Mouse (Mus musculus) forebrain, embryonic 16.5 days (tissue): ENCODE measurements around the gene Pitpnm2. TPM values are rescaled to one million over a fixed set of nuclear protein-coding genes. Genes with fewer than 3 reads are reported as not detected.
A peak's percentile ranks its signal among the peaks of the same experiment; 100 is the strongest.

ENCODE experiments used
- ATAC-seq: fragments of 200-750 bp; cut with Nextera tagmentation; 2 replicates; pipeline ENCODE4 v1.8.0; 2017; ENCODE audit warnings: mild to moderate bottlenecking, moderate library complexity
- H3K27ac ChIP-seq: fragments of 300-500 bp; sonication (generic); 2 replicates; pipeline ENCODE4 v1.5.1; 2014; ENCODE audit warnings: low read length, control low read depth
- H3K27me3 ChIP-seq: fragments of 300-500 bp; sonication (generic); replicated peaks from 2 replicates; pipeline ENCODE4 v1.6.1; 2014; ENCODE audit warnings: low read length; ENCODE audit not compliant: control insufficient read depth, insufficient read depth
- H3K36me3 ChIP-seq: fragments of 300-500 bp; sonication (generic); 2 replicates; pipeline ENCODE4 v1.6.1; 2014; ENCODE audit not compliant: control insufficient read depth, insufficient read depth
- H3K4me1 ChIP-seq: fragments of 300-500 bp; sonication (generic); replicated peaks from 2 replicates; pipeline ENCODE4 v1.6.1; 2014; ENCODE audit warnings: low read length; ENCODE audit not compliant: control insufficient read depth, insufficient read depth
- H3K4me2 ChIP-seq: fragments of 300-500 bp; sonication (generic); 2 replicates; pipeline ENCODE4 v1.6.1; 2014; ENCODE audit warnings: mild to moderate bottlenecking, low read length, control low read depth
- H3K4me3 ChIP-seq: fragments of 300-500 bp; sonication (generic); replicated peaks from 2 replicates; pipeline ENCODE4 v1.5.1; 2014; ENCODE audit warnings: mild to moderate bottlenecking, low read length, control low read depth
- H3K9ac ChIP-seq: fragments of 300-500 bp; sonication (generic); replicated peaks from 2 replicates; pipeline ENCODE4 v1.6.1; 2014; ENCODE audit warnings: low read depth, low read length, control low read depth
- H3K9me3 ChIP-seq: fragments of 300-500 bp; sonication (generic); 2 replicates; pipeline ENCODE4 v1.6.1; 2016; ENCODE audit warnings: low read length; ENCODE audit not compliant: control insufficient read depth
- WGBS: fragments of 180-500 bp; shearing (Covaris S2); extraction: QIAGEN DNeasy Blood & Tissue Kit; methylation state at CpG from one replicate; pipeline ENCODE4 v1.1.7; 2014; 5-methylcytosine and 5-hydroxymethylcytosine counted together
- polyA plus RNA-seq: library from polyadenylated mRNA; unstranded; fragments of >200 nt; fragmentation: Nextera tagmentation; extraction: Ambion mirVana; gene quantifications from 2 replicates; pipeline ENCODE4 v1.2.1, GENCODE M21; 2015

Gene Pitpnm2
- polyA plus RNA-seq, 1 experiment from 2014 or later: 14.4 TPM

- Histone ChIP-seq H3K9ac (no peak overlapping the region), H3K4me1 (peaks cover 20% of the 10 kb centered on the region), H3K9me3 (no peaks in the 10 kb centered on the region), H3K27ac (no peak overlapping the region), H3K4me3 (no peak overlapping the region), H3K36me3 (peaks cover 23% of the 10 kb centered on the region), H3K4me2 (no peak overlapping the region), H3K27me3 (no peaks in the 10 kb centered on the region)
- no peak for ATAC-seq
- 88% methylated on average over 5 of the region's 5 CpGs for WGBS
Observed at GRCm38 (mm10) chr5:124119204-124119603, 130.4 kb downstream of the Pitpnm2 start.

GRCm38 (mm10) chr5:124115990-124116845 lies 133.3 kb downstream of the Pitpnm2 start, which contains the start of gene Arl6ip4:
TSS of gene Arl6ip4 (plus strand) at chr5:124116089.
- peaks cover 33% of the 10 kb centered on the region for H3K4me1 ChIP-seq
- H3K27me3 ChIP-seq: no peaks in the 10 kb centered on the region
- peak; percentile 12; the same call in 1 of the 2 replicates for ATAC-seq
- H3K9ac ChIP-seq: peak within 1 kb of the TSS; percentile 85
- H3K36me3 ChIP-seq: peaks cover 17% of the 10 kb centered on the region
- peak within 1 kb of the TSS; percentile 98 for H3K4me3 ChIP-seq
- peak within 1 kb of the TSS; percentile 78 for H3K27ac ChIP-seq
- no peaks in the 10 kb centered on the region for H3K9me3 ChIP-seq
- H3K4me2 ChIP-seq: peak within 1 kb of the TSS; percentile 77
- WGBS: 2% methylated on average over 64 of the region's 64 CpGs

- peaks cover 11% of the 10 kb centered on the region for H3K36me3 ChIP-seq
- H3K9ac ChIP-seq: peak overlapping the region; percentile 85
- peaks cover 36% of the 10 kb centered on the region for H3K4me1 ChIP-seq
- H3K9me3 ChIP-seq: no peaks in the 10 kb centered on the region
- ATAC-seq: no peak
- peak overlapping the region; percentile 78 for H3K27ac ChIP-seq
- H3K27me3 ChIP-seq: no peaks in the 10 kb centered on the region
- peak overlapping the region; percentile 77 for H3K4me2 ChIP-seq
- 23% methylated on average over 7 of the region's 7 CpGs for WGBS
- peak overlapping the region; percentile 98 for H3K4me3 ChIP-seq
Observed at GRCm38 (mm10) chr5:124115531-124115930, 134.0 kb downstream of the Pitpnm2 start.

GRCm38 (mm10) chr5:124114276-124115025 lies 135.1 kb downstream of the Pitpnm2 start:
- no peak overlapping the region for H3K4me3 ChIP-seq
- H3K36me3 ChIP-seq: peaks cover 6% of the 10 kb centered on the region
- H3K27ac ChIP-seq: no peak overlapping the region
- H3K4me1 ChIP-seq: peaks cover 36% of the 10 kb centered on the region
- no peaks in the 10 kb centered on the region for H3K9me3 ChIP-seq
- WGBS: 93% methylated on average over 24 of the region's 24 CpGs
- no peaks in the 10 kb centered on the region for H3K27me3 ChIP-seq
- H3K4me2 ChIP-seq: no peak overlapping the region
- no peak overlapping the region for H3K9ac ChIP-seq
- no peak for ATAC-seq

GRCm38 (mm10) chr5:124113030-124113429 lies 136.5 kb downstream of the Pitpnm2 start:
- no peak for ATAC-seq
- Histone ChIP-seq H3K9ac (peak overlapping the region; percentile 64), H3K36me3 (peaks cover 4% of the 10 kb centered on the region; the same call in 1 of the 2 replicates), H3K4me3 (peak overlapping the region; percentile 84), H3K27me3 (no peaks in the 10 kb centered on the region), H3K27ac (no peak overlapping the region), H3K4me1 (peaks cover 36% of the 10 kb centered on the region), H3K4me2 (peak overlapping the region; percentile 91), H3K9me3 (no peaks in the 10 kb centered on the region)
- WGBS: 16% methylated on average over 14 of the region's 14 CpGs

GRCm38 (mm10) chr5:124112531-124112930 lies 137.0 kb downstream of the Pitpnm2 start:
- Histone ChIP-seq H3K9ac (peak overlapping the region; percentile 64), H3K4me3 (peak overlapping the region; percentile 84), H3K4me1 (peaks cover 32% of the 10 kb centered on the region), H3K9me3 (no peaks in the 10 kb centered on the region), H3K4me2 (peak overlapping the region; percentile 91), H3K27me3 (no peaks in the 10 kb centered on the region), H3K36me3 (no peaks in the 10 kb centered on the region), H3K27ac (peak overlapping the region; percentile 76)
- ATAC-seq: no peak
- WGBS: under 1% methylated on average over 18 of the region's 18 CpGs

GRCm38 (mm10) chr5:124111742-124112497 lies 137.6 kb downstream of the Pitpnm2 start, which contains the start of gene Ogfod2:
TSS of gene Ogfod2 (plus strand) at chr5:124112297.
- peaks cover 26% of the 10 kb centered on the region for H3K4me1 ChIP-seq
- no peaks in the 10 kb centered on the region for H3K36me3 ChIP-seq
- peak within 1 kb of the TSS; percentile 84 for H3K4me3 ChIP-seq
- peak within 1 kb of the TSS; percentile 90 for H3K27ac ChIP-seq
- peak; percentile 98 for ATAC-seq
- H3K27me3 ChIP-seq: no peaks in the 10 kb centered on the region
- H3K9me3 ChIP-seq: no peaks in the 10 kb centered on the region
- under 1% methylated on average over 66 of the region's 66 CpGs for WGBS
- peak within 1 kb of the TSS; percentile 91 for H3K4me2 ChIP-seq
- peak within 1 kb of the TSS; percentile 73 for H3K9ac ChIP-seq

GRCm38 (mm10) chr5:124111077-124111741 lies 138.4 kb downstream of the Pitpnm2 start:
- H3K36me3 ChIP-seq: no peaks in the 10 kb centered on the region
- WGBS: 20% methylated on average over 17 of the region's 17 CpGs
- no peaks in the 10 kb centered on the region for H3K27me3 ChIP-seq
- no peak; the same call in 1 of the 2 replicates for ATAC-seq
- peak overlapping the region; percentile 55 for H3K9ac ChIP-seq
- peak overlapping the region; percentile 84 for H3K4me3 ChIP-seq
- H3K4me1 ChIP-seq: peaks cover 21% of the 10 kb centered on the region
- no peaks in the 10 kb centered on the region for H3K9me3 ChIP-seq
- H3K4me2 ChIP-seq: peak overlapping the region; percentile 83
- H3K27ac ChIP-seq: no peak overlapping the region; the same call in 1 of the 2 replicates
